Mouse (Mus musculus): ENCODE results near the gene Gpr176.

The Gpr176 gene

GRCm38 (mm10) chr2:118372901-118373571, at the start of gene Gpr176:
Gene Gpr176, minus strand, starts transcription at chr2:118373419.
- peak; percentile 7 for DNase-seq

- DNase-seq, result no peak
These were observed 49.2 kb upstream of the Gpr176 start for GRCm38 (mm10) chr2:118422385-118422784.

GRCm38 (mm10) chr2:118421951-118422350, 48.7 kb upstream of the Gpr176 start:
- no peak for DNase-seq

- DNase-seq, result no peak
These were observed 44.9 kb upstream of the Gpr176 start for GRCm38 (mm10) chr2:118418076-118418475.

GRCm38 (mm10) chr2:118415601-118416355, 42.6 kb upstream of the Gpr176 start:
- DNase-seq, result no peak

GRCm38 (mm10) chr2:118412821-118413220, 39.6 kb upstream of the Gpr176 start:
- no peak for DNase-seq

GRCm38 (mm10) chr2:118408336-118408895, 35.2 kb upstream of the Gpr176 start:
- DNase-seq, result no peak

- no peak for DNase-seq
These were observed 33.6 kb upstream of the Gpr176 start for GRCm38 (mm10) chr2:118406811-118407210.

- DNase-seq, result no peak
These were observed 32.3 kb upstream of the Gpr176 start for GRCm38 (mm10) chr2:118405568-118405967.

- no peak for DNase-seq
These were observed 31.1 kb upstream of the Gpr176 start for GRCm38 (mm10) chr2:118404336-118404735.

- DNase-seq, result no peak
These were observed 28.9 kb upstream of the Gpr176 start for GRCm38 (mm10) chr2:118401834-118402727.

GRCm38 (mm10) chr2:118399751-118400150, 26.5 kb upstream of the Gpr176 start:
- peak; percentile 17 for DNase-seq

- DNase-seq, result no peak
These were observed 18.0 kb upstream of the Gpr176 start for GRCm38 (mm10) chr2:118391201-118391600.

- DNase-seq, result no peak
These were observed 16.9 kb upstream of the Gpr176 start for GRCm38 (mm10) chr2:118390072-118390471.

- no peak for DNase-seq
These were observed 16.4 kb upstream of the Gpr176 start for GRCm38 (mm10) chr2:118389569-118389968.

GRCm38 (mm10) chr2:118388341-118389335, 15.4 kb upstream of the Gpr176 start, which contains the start of gene Eif2ak4:
Gene Eif2ak4, plus strand, starts transcription at chr2:118388618.
- DNase-seq, result peak; percentile 100

- DNase-seq, result no peak
These were observed 10.2 kb upstream of the Gpr176 start for GRCm38 (mm10) chr2:118383387-118383786.

GRCm38 (mm10) chr2:118379756-118380155, 6.5 kb upstream of the Gpr176 start:
- no peak for DNase-seq

GRCm38 (mm10) chr2:118375931-118376330, 2.7 kb upstream of the Gpr176 start:
- DNase-seq, result no peak

- no peak for DNase-seq
These were observed 2.3 kb upstream of the Gpr176 start for GRCm38 (mm10) chr2:118375522-118375921.

- peak; percentile 49 for DNase-seq
These were observed 507 bp upstream of the Gpr176 start for GRCm38 (mm10) chr2:118373572-118374279.
